In the genomic region with DNA sequence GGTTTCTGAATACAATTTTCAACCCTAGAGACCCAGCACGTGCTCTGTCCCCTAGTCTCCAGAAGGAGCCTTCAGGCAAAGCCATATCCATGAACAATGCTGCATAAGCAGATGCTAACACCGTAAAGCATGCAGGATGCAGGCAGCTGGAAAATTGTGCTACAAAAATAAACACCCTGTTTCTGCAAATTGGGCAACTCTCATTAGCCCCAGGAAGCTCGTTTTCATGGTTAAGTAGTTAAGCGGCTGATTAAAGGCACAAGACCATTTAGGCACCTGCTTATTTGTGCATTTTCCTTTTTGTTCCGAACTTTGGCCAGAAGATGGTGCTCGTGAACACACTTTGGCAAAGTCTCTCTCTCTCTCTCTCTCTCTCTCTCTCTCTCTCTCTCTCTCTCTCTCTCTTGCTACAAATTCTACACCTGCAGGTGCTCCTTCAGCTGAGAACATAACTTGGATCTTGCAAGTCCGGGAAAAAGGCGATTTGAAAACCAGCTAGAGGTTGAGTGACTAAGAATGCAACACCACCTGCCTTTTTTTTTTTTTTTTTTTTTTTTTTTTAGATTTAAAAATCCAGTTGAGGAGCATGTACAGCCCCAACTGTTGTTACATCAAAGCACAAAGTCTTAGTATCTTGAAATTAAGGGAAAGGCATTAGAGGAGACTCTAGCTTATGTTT, we compare ENCODE assay signal across 8 mouse cellular contexts.
DNase-seq lines count a peak whose midpoint lies in the region; ATAC-seq and TF ChIP-seq lines count a peak whose summit lies in the region.

No protein-coding gene starts in this region.

- H3K27ac ChIP-seq in intestine, postnatal 0 days (ENCODE audit: low read depth, low read length): no peak overlapping the region
- no peak overlapping the region for H3K27ac ChIP-seq in intestine, embryonic 15.5 days
- H3K27ac ChIP-seq in kidney, postnatal 0 days: no peak overlapping the region
- no peak overlapping the region for H3K27ac ChIP-seq in limb, embryonic 14.5 days (replicated peaks; ENCODE audit: low read depth, low read length)

- no peaks in the 10 kb centered on the region for H3K36me3 ChIP-seq in intestine, postnatal 0 days (ENCODE audit: control insufficient read depth, insufficient read depth)
- H3K36me3 ChIP-seq in intestine, embryonic 15.5 days: no peaks in the 10 kb centered on the region
- H3K36me3 ChIP-seq in kidney, postnatal 0 days (ENCODE audit: insufficient read depth, low read length): no peaks in the 10 kb centered on the region
- no peaks in the 10 kb centered on the region for H3K36me3 ChIP-seq in limb, embryonic 14.5 days (ENCODE audit: control insufficient read depth, insufficient read depth, low read length)

- peak; percentile 74 for TF ChIP-seq CTCF in intestine, postnatal 0 days (IDR thresholded peaks at IDR 0.05; ENCODE audit: low read depth)
- TF ChIP-seq CTCF in kidney, postnatal 0 days (IDR thresholded peaks at IDR 0.05; ENCODE audit: low read depth): peak; percentile 74

- ATAC-seq in intestine, postnatal 0 days: no peak
- ATAC-seq in intestine, embryonic 15.5 days: no peak
- peak; percentile 36; the same call in 1 of the 2 replicates for ATAC-seq in kidney, postnatal 0 days (replicated peaks; ENCODE audit: low FRiP score, low read depth)
- ATAC-seq in limb, embryonic 14.5 days (ENCODE audit: low FRiP score, low read depth): no peak
- ATAC-seq in neutrophil, adult 5-6 weeks (ENCODE audit: extremely low read depth, insufficient number of reproducible peaks, low FRiP score, poor library complexity, severe bottlenecking): 0 out of 2 replicates have a peak, but pooled peaks have one; percentile 42
- ATAC-seq in inflammation-experienced regulatory T-cells, adult 6 months: no peak

- H3K4me3 ChIP-seq in intestine, postnatal 0 days (ENCODE audit: low read depth, low read length): no peak overlapping the region
- H3K4me3 ChIP-seq in intestine, embryonic 15.5 days (replicated peaks): no peak overlapping the region
- no peak overlapping the region for H3K4me3 ChIP-seq in kidney, postnatal 0 days (replicated peaks; ENCODE audit: low read depth, low read length)
- no peak overlapping the region for H3K4me3 ChIP-seq in limb, embryonic 14.5 days (replicated peaks; ENCODE audit: low read length)

- H3K4me1 ChIP-seq in intestine, postnatal 0 days (replicated peaks; ENCODE audit: control insufficient read depth, insufficient read depth, low read length): no peaks in the 10 kb centered on the region
- no peaks in the 10 kb centered on the region for H3K4me1 ChIP-seq in intestine, embryonic 15.5 days (replicated peaks)
- no peaks in the 10 kb centered on the region for H3K4me1 ChIP-seq in kidney, postnatal 0 days (replicated peaks; ENCODE audit: insufficient read depth, low read length)
- no peaks in the 10 kb centered on the region for H3K4me1 ChIP-seq in limb, embryonic 14.5 days (ENCODE audit: control insufficient read depth, insufficient read depth, low read length)

- no peak overlapping the region for H3K9ac ChIP-seq in intestine, postnatal 0 days (ENCODE audit: low read depth, low read length)
- no peak overlapping the region for H3K9ac ChIP-seq in intestine, embryonic 15.5 days
- H3K9ac ChIP-seq in kidney, postnatal 0 days (ENCODE audit: low read depth, low read length): no peak overlapping the region
- H3K9ac ChIP-seq in limb, embryonic 14.5 days (ENCODE audit: low read depth, low read length, severe bottlenecking): no peak overlapping the region

- no peak for TF ChIP-seq POLR2A in limb, embryonic 14.5 days (IDR thresholded peaks at IDR 0.05; ENCODE audit: borderline replicate concordance, extremely low read depth, insufficient read depth, insufficient read length)

- no peaks in the 10 kb centered on the region for H3K9me3 ChIP-seq in intestine, postnatal 0 days (ENCODE audit: control insufficient read depth)
- no peaks in the 10 kb centered on the region for H3K9me3 ChIP-seq in intestine, embryonic 15.5 days
- no peaks in the 10 kb centered on the region for H3K9me3 ChIP-seq in kidney, postnatal 0 days (replicated peaks; ENCODE audit: low read length)
- H3K9me3 ChIP-seq in limb, embryonic 14.5 days (ENCODE audit: control insufficient read depth, low read length): no peaks in the 10 kb centered on the region

- H3K4me2 ChIP-seq in intestine, postnatal 0 days (replicated peaks; ENCODE audit: low read depth): no peak overlapping the region
- H3K4me2 ChIP-seq in intestine, embryonic 15.5 days (replicated peaks): no peak overlapping the region
- no peak overlapping the region for H3K4me2 ChIP-seq in kidney, postnatal 0 days (ENCODE audit: low read length)
- H3K4me2 ChIP-seq in limb, embryonic 14.5 days (replicated peaks; ENCODE audit: low read depth, low read length, severe bottlenecking): no peak overlapping the region

- 25% methylated on average over 8 of the region's 8 CpGs for WGBS in intestine, postnatal 0 days
- 27% methylated on average over 8 of the region's 8 CpGs for WGBS in intestine, embryonic 15.5 days
- 13% methylated on average over 8 of the region's 8 CpGs for WGBS in kidney, postnatal 0 days
- WGBS in limb, embryonic 14.5 days: 10% methylated on average over 8 of the region's 8 CpGs

- DNase-seq in cerebellum, postnatal 10 days: peak; percentile 79 to 80
- peak; percentile 40 to 76 for DNase-seq in frontal cortex, postnatal 36 days (ENCODE audit: low spot score in 2 of 2)
- DNase-seq in kidney, postnatal 0 days (ENCODE audit: low spot score): peak; percentile 80
- DNase-seq in limb, embryonic 14.5 days (ENCODE audit: low spot score): peak; percentile 57

- H3K27me3 ChIP-seq in intestine, postnatal 0 days (replicated peaks; ENCODE audit: control insufficient read depth, insufficient read depth, low read length): no peaks in the 10 kb centered on the region
- H3K27me3 ChIP-seq in intestine, embryonic 15.5 days (replicated peaks): no peaks in the 10 kb centered on the region
- no peaks in the 10 kb centered on the region for H3K27me3 ChIP-seq in kidney, postnatal 0 days (ENCODE audit: insufficient read depth, low read length)
- H3K27me3 ChIP-seq in limb, embryonic 14.5 days (ENCODE audit: control insufficient read depth, insufficient read depth, low read length): no peaks in the 10 kb centered on the region

Comparison
In these comparisons a context has a peak if more than half of its experiments do, and no peak if none do; other contexts are left out.
1. ATAC-seq: peak in kidney, postnatal 0 days (single experiment) and neutrophil, adult 5-6 weeks (single experiment); none in intestine, postnatal 0 days (single experiment), intestine, embryonic 15.5 days (single experiment), limb, embryonic 14.5 days (single experiment) and inflammation-experienced regulatory T-cells, adult 6 months (single experiment).
2. Peak in every context shown above with its lines, with median percentiles within 50 percentile points of each other: DNase-seq.